Comparison of ENCODE assay signal across 8 mouse cellular contexts in the genomic region with DNA sequence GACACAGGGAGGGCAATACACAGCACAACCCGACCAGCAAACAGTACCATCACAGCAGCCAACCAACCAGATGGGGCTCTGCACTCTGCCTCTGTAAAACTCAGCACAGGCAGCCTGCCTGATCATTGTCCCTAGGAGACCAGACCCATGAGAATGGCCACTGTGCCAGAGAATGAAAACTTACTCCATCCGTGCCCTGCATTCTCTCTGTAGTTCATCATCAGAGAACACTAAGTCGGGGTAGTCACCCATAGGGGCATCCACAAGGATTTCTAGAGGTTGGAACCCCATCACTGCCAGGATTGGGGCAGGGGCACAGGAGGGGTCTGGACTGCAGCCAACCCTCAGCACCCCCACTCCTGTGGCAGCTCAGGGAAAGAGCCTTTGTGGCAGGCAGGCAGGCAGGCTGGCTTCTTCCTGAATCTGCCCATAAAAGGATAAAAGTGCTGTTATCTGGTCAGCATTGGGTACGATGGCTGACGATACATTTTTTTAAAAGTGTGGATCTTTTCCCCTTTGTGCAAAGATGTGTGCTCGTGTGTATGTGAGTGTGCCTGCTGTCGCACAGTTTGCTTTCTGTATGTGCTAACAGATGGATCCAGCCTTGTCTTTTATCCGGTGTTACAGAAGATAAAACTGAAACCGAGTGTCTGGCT. TPM values are rescaled to one million over a fixed set of nuclear protein-coding genes. Genes with fewer than 3 reads are reported as not detected.
DNase-seq lines count a peak whose midpoint lies in the region; ATAC-seq lines count a peak whose summit lies in the region.

No protein-coding gene starts in this region.

- peak overlapping the region; percentile 32 for H3K4me3 ChIP-seq in heart, embryonic 10.5 days
- H3K4me3 ChIP-seq in heart, embryonic 14.5 days (ENCODE audit: control insufficient read depth in 1 of 2, insufficient read depth in 1 of 2, low read depth in 1 of 2, low read length in 2 of 2) = peak overlapping the region in 1 of 2 experiments; percentile 15; a peak in 2 of 4 replicates
- H3K4me3 ChIP-seq in limb, embryonic 10.5 days = no peak overlapping the region

- DNase-seq in heart, embryonic 10.5 days (ENCODE audit: low spot score) = no peak
- DNase-seq in heart, adult 8-10 months (ENCODE audit: low spot score) = no peak
- DNase-seq in CD4-positive helper T cell, adult 2 months (ENCODE audit: low read depth, low spot score) = peak; percentile 49
- no peak for DNase-seq in limb, embryonic 10.5 days (ENCODE audit: low spot score)
- DNase-seq in retina, embryonic 14.5 days (ENCODE audit: low spot score) = peak; percentile 28
- no peak for DNase-seq in embryo, embryonic 10 days (ENCODE audit: low spot score)

- no peaks in the 10 kb centered on the region for H3K9me3 ChIP-seq in heart, embryonic 10.5 days
- no peaks in the 10 kb centered on the region for H3K9me3 ChIP-seq in heart, embryonic 14.5 days (ENCODE audit: control insufficient read depth, low read length)
- H3K9me3 ChIP-seq in limb, embryonic 10.5 days (replicated peaks) = no peaks in the 10 kb centered on the region

- H3K9ac ChIP-seq in heart, embryonic 14.5 days (ENCODE audit: low read length) = peak overlapping the region; percentile 54

- peak overlapping the region; percentile 57 for H3K4me2 ChIP-seq in heart, embryonic 14.5 days (ENCODE audit: low read length)

- no peaks in the 10 kb centered on the region for H3K27me3 ChIP-seq in heart, embryonic 10.5 days (ENCODE audit: insufficient read depth, poor library complexity, severe bottlenecking)
- H3K27me3 ChIP-seq in heart, embryonic 14.5 days (ENCODE audit: control insufficient read depth, insufficient read depth, low read length) = no peaks in the 10 kb centered on the region
- no peaks in the 10 kb centered on the region for H3K27me3 ChIP-seq in limb, embryonic 10.5 days (ENCODE audit: low read depth, poor library complexity, severe bottlenecking)

- no peaks in the 10 kb centered on the region for H3K36me3 ChIP-seq in heart, embryonic 10.5 days
- no peaks in the 10 kb centered on the region for H3K36me3 ChIP-seq in heart, embryonic 14.5 days (ENCODE audit: control insufficient read depth, insufficient read depth, low read length)
- H3K36me3 ChIP-seq in limb, embryonic 10.5 days = no peaks in the 10 kb centered on the region

- H3K27ac ChIP-seq in heart, embryonic 10.5 days = peak overlapping the region; percentile 87
- H3K27ac ChIP-seq in heart, embryonic 14.5 days (replicated peaks in 1 of 2; ENCODE audit: control insufficient read depth in 1 of 2, insufficient read depth in 1 of 2, low read depth in 2 of 2, low read length in 2 of 2) = peak overlapping the region; percentile 37 to 40
- 0 out of 2 replicates have a peak overlapping the region, but pooled peaks have one; percentile 21 for H3K27ac ChIP-seq in limb, embryonic 10.5 days

- peaks cover 51% of the 10 kb centered on the region for H3K4me1 ChIP-seq in heart, embryonic 10.5 days
- H3K4me1 ChIP-seq in heart, embryonic 14.5 days (ENCODE audit: control insufficient read depth in 2 of 2, insufficient read depth in 2 of 2, low read length in 2 of 2) = peaks cover 25 to 53% of the 10 kb centered on the region in 2 experiments
- 0 out of 2 replicates have a peak, but pooled peaks cover 5% of the 10 kb centered on the region for H3K4me1 ChIP-seq in limb, embryonic 10.5 days

- 29% methylated on average over 9 of the region's 9 CpGs for WGBS in heart, embryonic 10.5 days
- 11% methylated on average over 9 of the region's 9 CpGs for WGBS in heart, embryonic 14.5 days
- WGBS in limb, embryonic 10.5 days = 64% methylated on average over 9 of the region's 9 CpGs

- peak; percentile 56 for ATAC-seq in cerebellum, adult (ENCODE audit: insufficient number of reproducible peaks, low FRiP score, low TSS enrichment)
- no peak for ATAC-seq in heart, embryonic 14.5 days (ENCODE audit: insufficient number of reproducible peaks, insufficient read depth, low FRiP score, low read depth)

RNA-seq across cellular contexts. Expression of a gene that starts 25.3 kb away (rescaled TPM):
- polyA plus RNA-seq in heart, embryonic 10.5 days (2016; fragmentation: Nextera tagmentation; extraction: Ambion mirVana) = 37.1 and 62.2 TPM in 2 replicates
- 1 to 10 TPM; 6.3 to 8.3 (median 6.8) TPM for total RNA-seq in heart, adult 8-10 months (2022)
- 37.8 and 40.5 TPM in 2 replicates for polyA plus RNA-seq in heart, embryonic 14.5 days (2014; fragmentation: Nextera tagmentation; extraction: Ambion mirVana)
- 4.9 and 6.5 TPM in 2 replicates for polyA plus RNA-seq in limb, embryonic 10.5 days (2016; fragmentation: Nextera tagmentation; extraction: Ambion mirVana)

Comparison
In these comparisons a context has a peak if more than half of its experiments do, and no peak if none do; other contexts are left out.
1. DNase-seq: peak in CD4-positive helper T cell, adult 2 months (single experiment) and retina, embryonic 14.5 days (single experiment); none in heart, embryonic 10.5 days (single experiment), heart, adult 8-10 months (single experiment), limb, embryonic 10.5 days (single experiment) and embryo, embryonic 10 days (single experiment).
2. H3K27ac ChIP-seq: peak in every context shown above with its lines; median percentile 87 in heart, embryonic 10.5 days; 38 in heart, embryonic 14.5 days; 21 in limb, embryonic 10.5 days.